Mouse (Mus musculus) Patski (cell line): ENCODE results near the gene Tst. TPM values are rescaled to one million over a fixed set of nuclear protein-coding genes. Genes with fewer than 3 reads are reported as not detected.

Experiments used
- ATAC-seq: fragments of 100-300 bp; one replicate; pipeline ENCODE4 v1.8.0; 2021
- CTCF ChIA-PET: fragments of 350-600 bp; sonication (Branson Sonifier 250); formaldehyde crosslinking; loops from one replicate; lab custom pipeline; 2022; ENCODE audit warnings: inconsistent platforms; lab: Charles Lee
- POLR2A ChIA-PET: fragments of 350-600 bp; sonication (Branson Sonifier 250); formaldehyde crosslinking; loops from one replicate; lab custom pipeline; 2022; ENCODE audit warnings: antibody characterized with exemption, inconsistent platforms; lab: Charles Lee
- DNase-seq: peaks from one replicate; pipeline ENCODE4 v3.0.0-alpha.2; 2011; ENCODE audit warnings: low read depth, low spot score
- H3K27me3 ChIP-seq: fragments of 371-371 bp; one replicate; pipeline ENCODE4 v1.5.1; 2021
- CTCF ChIP-seq: fragments of 100-300 bp; IDR thresholded peaks from one replicate; pipeline ENCODE4 v1.5.1; 2021
- in situ Hi-C: fragments of 300-500 bp; cut with MboI; formaldehyde crosslinking; loops from 3 replicates; pipeline ENCODE4 v1.11.1; 2018; ENCODE audit warnings: low pct_unique_long_range_greater_than_20kb, mixed read lengths
- polyA plus RNA-seq: library from polyadenylated mRNA; unstranded; gene quantifications from one replicate; pipeline ENCODE4 v1.2.3, GENCODE M21; 2021

Gene Tst
- polyA plus RNA-seq, 1 experiment from 2014 or later = 23.8 TPM

DNA sequence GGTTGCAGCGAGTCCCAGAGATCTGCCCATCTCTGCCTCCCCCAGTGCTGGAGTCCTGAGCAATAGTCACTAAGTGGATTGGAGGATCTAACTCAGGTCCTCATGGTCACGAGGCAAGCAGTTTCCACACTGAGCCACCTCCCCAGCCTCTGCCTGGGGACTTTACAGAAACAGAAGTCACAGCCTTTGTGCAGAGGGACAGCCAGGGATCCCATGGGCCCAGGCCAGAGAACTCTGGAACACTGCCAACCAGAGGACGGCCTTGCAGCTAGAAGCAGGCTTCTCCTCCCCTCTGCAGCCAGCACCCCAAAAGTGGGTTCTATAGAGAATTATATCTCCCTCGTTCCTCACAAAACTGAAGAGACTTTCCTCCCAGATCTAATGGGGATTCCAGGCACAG, 3.8 kb downstream of the Tst start:
- no peak for DNase-seq
- no peak for TF ChIP-seq CTCF
- POLR2A ChIA-PET = interaction anchor here (0.6 kb wide), 1 partner anchor 16 kb away, joined by 4 read pairs; no protein-coding TSS in a partner anchor
- in situ Hi-C loops = no loop called here
- CTCF ChIA-PET = interaction anchor here (1.0 kb wide), 1 partner anchor 33 kb away, joined by 3 read pairs; no protein-coding TSS in a partner anchor
- no peak for ATAC-seq
- H3K27me3 ChIP-seq = no peaks in the 10 kb centered on the region

DNA sequence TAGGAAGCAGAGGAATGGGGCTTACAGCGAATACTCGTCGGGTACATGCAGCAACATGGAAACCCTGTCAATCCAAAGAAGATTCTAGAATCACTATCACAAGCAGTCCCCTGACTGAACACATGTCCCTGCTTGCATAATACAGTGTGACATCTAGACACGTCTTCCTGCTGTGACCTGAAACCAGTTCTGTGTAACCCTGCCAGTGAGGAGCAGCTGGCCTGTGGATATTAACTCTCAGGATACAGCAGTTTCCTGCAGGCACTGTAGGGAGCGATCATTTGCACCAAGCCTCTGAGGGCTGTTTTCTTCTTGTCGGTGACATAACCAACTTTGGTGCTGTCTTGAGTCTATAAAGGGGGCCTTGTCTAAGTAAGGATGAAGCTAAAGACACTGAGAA, 4.4 kb downstream of the Tst start:
- ChIA-PET CTCF (interaction anchor here (1.4 kb wide), 1 partner anchor 16 kb away, joined by 3 read pairs; no protein-coding TSS in a partner anchor), POLR2A (no interaction called here)
- no peaks in the 10 kb centered on the region for H3K27me3 ChIP-seq
- in situ Hi-C loops = no loop called here
- no peak for TF ChIP-seq CTCF
- DNase-seq (no peak), ATAC-seq (no peak)

GRCm38 (mm10) chr15:78395478-78395962, 10.2 kb downstream of the Tst start, which contains the start of gene Tex33:
TSS of gene Tex33 (minus strand) at chr15:78395912.
- ATAC-seq = no peak
- no peak for TF ChIP-seq CTCF
- no peaks in the 10 kb centered on the region for H3K27me3 ChIP-seq
- DNase-seq = no peak
- in situ Hi-C loops = no loop called here
- POLR2A ChIA-PET = no interaction called here
- CTCF ChIA-PET = interaction anchor here (1.1 kb wide), 1 partner anchor 24 kb away, joined by 3 read pairs; no protein-coding TSS in a partner anchor

DNA sequence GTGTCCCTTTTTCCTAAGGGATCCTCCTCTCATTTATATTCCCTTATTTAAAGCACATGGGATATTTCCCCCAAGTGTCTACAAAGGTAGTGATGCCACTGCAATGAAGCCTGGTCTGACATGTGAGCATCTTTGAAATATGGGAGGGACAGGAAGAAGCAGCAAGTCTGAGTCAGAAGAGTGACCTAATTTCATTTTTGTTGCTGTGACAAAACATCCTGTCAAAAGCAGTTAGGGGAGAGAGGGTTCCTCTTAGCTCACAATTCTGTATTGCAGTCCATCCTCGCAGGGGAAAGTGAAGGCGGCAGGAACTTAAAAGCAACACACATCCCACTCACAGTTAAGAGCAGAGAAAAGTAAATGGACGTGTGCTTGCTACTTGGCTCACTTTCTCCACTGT, 14.9 kb downstream of the Tst start:
- TF ChIP-seq CTCF = no peak
- DNase-seq = no peak
- in situ Hi-C loops = no loop called here
- POLR2A ChIA-PET = interaction anchor here (0.6 kb wide), 1 partner anchor 459 kb away, joined by 5 read pairs; no protein-coding TSS in a partner anchor
- H3K27me3 ChIP-seq = no peaks in the 10 kb centered on the region
- ATAC-seq = no peak
- CTCF ChIA-PET = interaction anchor here (1.2 kb wide), 1 partner anchor 151 kb away, joined by 3 read pairs; no protein-coding TSS in a partner anchor

GRCm38 (mm10) chr15:78385564-78385963, 20.1 kb downstream of the Tst start:
- ChIA-PET CTCF (interaction anchor here (1.4 kb wide), 1 partner anchor 15 kb away, joined by 3 read pairs; no protein-coding TSS in a partner anchor), POLR2A (no interaction called here)
- ATAC-seq (no peak), DNase-seq (no peak)
- in situ Hi-C loops = no loop called here
- no peak for TF ChIP-seq CTCF
- H3K27me3 ChIP-seq = no peaks in the 10 kb centered on the region

GRCm38 (mm10) chr15:78384220-78385116, 21.2 kb downstream of the Tst start:
- DNase-seq (no peak), ATAC-seq (no peak)
- CTCF ChIA-PET = interaction anchor here (1.4 kb wide), 1 partner anchor 16 kb away, joined by 3 read pairs; no protein-coding TSS in a partner anchor
- no peak for TF ChIP-seq CTCF
- no peaks in the 10 kb centered on the region for H3K27me3 ChIP-seq
- in situ Hi-C loops = no loop called here
- POLR2A ChIA-PET = interaction anchor here (0.9 kb wide), 1 partner anchor 44 kb away, joined by 3 read pairs; the partner anchor contains the start of gene Kctd17

GRCm38 (mm10) chr15:78383450-78384219, 22.1 kb downstream of the Tst start:
- CTCF ChIA-PET = no interaction called here
- ATAC-seq (no peak), DNase-seq (no peak)
- in situ Hi-C loops = no loop called here
- TF ChIP-seq CTCF = no peak
- H3K27me3 ChIP-seq = no peaks in the 10 kb centered on the region
- POLR2A ChIA-PET = interaction anchor here (0.9 kb wide), 1 partner anchor 45 kb away, joined by 3 read pairs; the partner anchor contains the start of gene Kctd17

- ATAC-seq (peak; percentile 33), DNase-seq (peak; percentile 90)
- ChIA-PET POLR2A (no interaction called here), CTCF (no interaction called here)
- no peak for TF ChIP-seq CTCF
- no peaks in the 10 kb centered on the region for H3K27me3 ChIP-seq
- in situ Hi-C loops = no loop called here
Measured at GRCm38 (mm10) chr15:78382115-78382514, 23.6 kb downstream of the Tst start.

- DNase-seq (no peak), ATAC-seq (no peak)
- ChIA-PET POLR2A (no interaction called here), CTCF (interaction anchor here (1.4 kb wide), 1 partner anchor 12 kb away, joined by 3 read pairs; no protein-coding TSS in a partner anchor)
- in situ Hi-C loops = no loop called here
- no peak for TF ChIP-seq CTCF
- H3K27me3 ChIP-seq = no peaks in the 10 kb centered on the region
Measured at GRCm38 (mm10) chr15:78380741-78381140, 25.0 kb downstream of the Tst start.

DNA sequence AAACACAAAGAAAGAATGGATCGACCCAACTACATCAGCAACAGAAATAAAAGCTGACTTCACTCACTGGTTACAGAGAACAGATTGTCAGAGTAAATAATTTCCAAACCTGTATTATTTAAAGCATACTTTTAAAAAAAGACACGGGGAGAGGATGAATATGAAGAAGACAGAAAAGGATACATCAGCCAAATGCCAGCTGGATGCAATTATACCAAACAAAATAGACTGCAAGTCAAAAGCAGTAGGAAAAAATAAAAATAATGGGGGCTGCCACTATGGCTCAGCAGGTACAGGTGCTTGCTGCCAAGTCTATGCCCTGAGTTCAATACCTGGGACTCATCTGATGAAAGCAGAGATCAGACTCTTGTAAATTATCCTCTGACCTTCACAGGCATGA, 25.5 kb downstream of the Tst start:
- CTCF ChIA-PET = interaction anchor here (1.4 kb wide), 1 partner anchor 12 kb away, joined by 3 read pairs; no protein-coding TSS in a partner anchor

More for the DNA sequence above, 25.5 kb downstream of the Tst start:
- DNase-seq (no peak), ATAC-seq (no peak)
- POLR2A ChIA-PET = interaction anchor here (0.7 kb wide), 1 partner anchor 495 kb away, joined by 4 read pairs; no protein-coding TSS in a partner anchor
- no peak for TF ChIP-seq CTCF
- in situ Hi-C loops = no loop called here
- no peaks in the 10 kb centered on the region for H3K27me3 ChIP-seq
